Mouse (Mus musculus): Measurements from ENCODE around the gene Nup50.

- TF ChIP-seq GATA1 (IDR thresholded peaks at IDR 0.05; ENCODE audit: borderline replicate concordance, low read length): no peak
- no peak for TF ChIP-seq FLI1 (IDR thresholded peaks at IDR 0.05; ENCODE audit: low read length)
These were observed 3.3 kb upstream of the Nup50 start, which contains the start of gene Gm29666 for GRCm38 (mm10) chr15:84919938-84920337.

Data from megakaryocyte, embryonic 14.5 days (primary cell).